Mouse (Mus musculus) macrophage (primary cell): ENCODE data around the gene Ell2. TPM values are rescaled to one million over a fixed set of nuclear protein-coding genes. Genes with fewer than 3 reads are reported as not detected.

Experiments
- H3K27ac ChIP-seq: fragments of 350-480 bp; formaldehyde crosslinking; 2 replicates; pipeline ENCODE4 v1.9.0; 2021
- H3K36me3 ChIP-seq: fragments of 350-480 bp; formaldehyde crosslinking; 2 replicates; pipeline ENCODE4 v1.9.0; 2021; ENCODE audit errors: inconsistent target
- H3K4me3 ChIP-seq: fragments of 350-480 bp; formaldehyde crosslinking; 2 replicates; pipeline ENCODE4 v1.9.0; 2021; ENCODE audit errors: inconsistent target
- H3K79me2 ChIP-seq: fragments of 350-480 bp; formaldehyde crosslinking; 2 replicates; pipeline ENCODE4 v1.9.0; 2021; ENCODE audit errors: inconsistent target
- WGBS: methylation state at CpG from one replicate; pipeline ENCODE4 v1.1.7; 2026; ENCODE audit warnings: inconsistent platforms; ENCODE audit not compliant: missing documents; 5-methylcytosine and 5-hydroxymethylcytosine counted together
- polyA plus RNA-seq: library from polyadenylated mRNA; stranded (reverse); fragments of 250-400 nt; gene quantifications from 3 replicates; pipeline ENCODE4 v1.2.4, GENCODE M21; 2018; ENCODE audit warnings: inconsistent platforms

Gene Ell2
- polyA plus RNA-seq, 1 experiment from 2014 or later, result 35.1 TPM

DNA sequence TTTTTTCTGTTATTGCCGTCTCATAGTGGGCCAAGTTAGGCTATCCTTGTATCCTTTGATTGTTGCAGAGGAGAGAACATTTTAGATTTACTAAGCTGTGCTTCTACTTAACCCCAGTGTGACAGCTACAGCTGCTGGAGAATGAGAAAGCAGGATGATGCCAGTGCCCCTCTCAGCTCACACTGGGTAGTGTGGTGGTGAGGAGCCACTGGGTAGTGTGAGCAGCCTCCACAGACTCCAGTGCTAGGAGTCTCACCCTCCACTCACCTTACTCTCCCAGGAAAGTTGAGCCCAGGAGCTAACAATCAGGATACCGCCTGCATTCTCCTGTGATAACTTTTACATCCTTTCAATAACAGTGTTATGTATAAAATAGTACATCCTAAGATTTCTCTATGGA is 60.4 kb downstream of the Ell2 start:
- H3K27ac ChIP-seq, result no peak overlapping the region
- WGBS, result 100% methylated on average over 2 of the region's 2 CpGs
- no peak overlapping the region for H3K4me3 ChIP-seq
- no peaks in the 10 kb centered on the region for H3K79me2 ChIP-seq
- H3K36me3 ChIP-seq, result peaks cover 79% of the 10 kb centered on the region

DNA sequence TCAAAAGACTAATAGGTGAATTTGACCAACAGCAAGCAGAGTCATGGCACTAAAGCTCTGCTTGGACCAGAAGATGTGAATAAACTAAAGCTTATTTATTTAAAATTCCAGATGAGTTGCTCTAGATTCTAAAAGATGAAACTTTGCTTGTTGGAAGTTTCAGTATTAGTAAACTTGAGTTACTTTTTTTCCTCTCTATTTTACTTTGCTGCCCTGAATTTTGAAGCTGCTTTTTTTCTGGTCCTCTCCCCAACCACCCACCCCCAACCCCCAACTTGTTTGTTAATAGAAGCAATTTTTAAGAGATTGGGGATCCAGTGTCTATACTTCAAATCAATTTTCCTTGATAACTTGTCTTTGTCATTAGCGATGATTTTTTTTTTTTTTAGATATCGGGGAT is 64.2 kb downstream of the Ell2 start:
- Histone ChIP-seq H3K36me3 (peaks cover 67% of the 10 kb centered on the region), H3K4me3 (no peak overlapping the region), H3K27ac (no peak overlapping the region), H3K79me2 (no peaks in the 10 kb centered on the region)
- WGBS, result 100% methylated on average over 2 of the region's 2 CpGs

DNA sequence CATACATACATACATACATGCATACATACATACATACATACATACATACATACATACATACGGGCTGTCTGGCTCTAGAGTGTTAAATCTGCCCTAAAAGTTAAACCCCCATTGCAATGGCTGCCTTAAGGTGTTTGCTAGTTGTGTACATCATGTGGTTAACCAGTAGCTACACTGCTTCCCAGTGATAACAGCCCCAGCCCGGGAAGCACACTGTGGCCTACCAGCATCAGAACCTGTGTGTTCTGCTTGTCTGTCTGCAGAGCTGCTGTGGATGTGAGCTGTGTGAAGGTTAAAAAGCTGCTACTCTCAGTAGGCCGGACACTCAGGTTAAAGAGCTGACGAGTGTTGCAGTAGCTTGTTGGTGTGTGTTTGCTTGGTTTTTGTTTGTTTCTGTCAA is 64.8 kb downstream of the Ell2 start:
- no peaks in the 10 kb centered on the region for H3K79me2 ChIP-seq
- no peak overlapping the region for H3K4me3 ChIP-seq
- no peak overlapping the region for H3K27ac ChIP-seq
- WGBS, result 86% methylated on average over 4 of the region's 4 CpGs
- peaks cover 60% of the 10 kb centered on the region for H3K36me3 ChIP-seq

DNA sequence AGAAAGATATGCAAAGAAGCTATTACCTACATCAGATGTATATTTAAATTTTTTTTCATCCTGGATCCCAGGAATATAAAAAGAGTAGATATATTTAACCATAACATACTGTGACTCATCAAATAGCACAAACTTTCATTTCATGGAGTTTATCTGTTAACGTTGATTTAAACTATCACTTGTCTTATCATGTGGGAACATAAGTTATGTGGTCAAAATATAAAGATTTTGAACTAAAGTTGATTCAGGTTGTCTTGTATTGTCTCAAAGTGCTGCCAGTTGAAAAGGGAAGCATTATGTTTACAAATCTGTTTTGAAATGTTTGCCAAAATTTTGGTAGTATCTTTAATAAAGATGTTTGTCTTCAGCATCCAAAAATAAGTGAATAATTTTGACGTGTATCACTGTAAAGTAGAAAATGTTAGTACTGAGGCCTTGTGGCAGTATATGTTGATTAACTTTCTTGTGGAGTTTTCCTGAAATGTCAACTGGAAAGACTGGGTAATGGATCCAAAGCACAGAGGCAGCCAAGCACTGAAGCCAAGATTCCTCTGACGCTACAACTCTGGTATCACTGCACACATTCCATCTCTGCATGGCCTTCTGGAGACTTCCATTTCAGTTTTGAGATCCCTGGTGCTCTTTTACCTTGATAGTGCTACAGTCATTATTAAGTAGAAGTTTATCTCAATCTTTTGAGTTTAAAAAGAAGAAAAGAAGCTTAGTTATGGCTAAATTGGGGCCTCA is 65.6 kb downstream of the Ell2 start:
- Histone ChIP-seq H3K27ac (no peak overlapping the region), H3K4me3 (no peak overlapping the region), H3K36me3 (peaks cover 54% of the 10 kb centered on the region), H3K79me2 (no peaks in the 10 kb centered on the region)
- 90% methylated on average over 3 of the region's 3 CpGs for WGBS

DNA sequence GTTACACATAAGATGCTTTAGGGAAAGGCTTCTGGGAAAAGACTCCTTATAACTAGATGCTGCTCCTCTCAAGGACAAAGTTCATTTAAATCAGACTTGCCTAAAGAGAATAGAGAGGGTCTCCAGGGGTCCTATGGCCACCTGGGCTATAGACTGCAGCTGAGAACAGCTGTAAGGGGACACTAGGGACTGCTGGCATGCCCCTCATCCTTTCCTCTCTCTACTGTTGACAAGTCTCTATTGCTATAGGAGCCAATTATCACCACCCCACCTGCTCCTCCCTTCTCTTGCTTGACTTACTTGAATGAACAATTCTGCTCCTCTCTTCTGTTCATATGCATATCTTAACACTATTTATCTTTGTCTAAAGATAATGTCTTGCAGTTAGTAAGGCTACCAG is 69.4 kb downstream of the Ell2 start:
- no peaks in the 10 kb centered on the region for H3K79me2 ChIP-seq
- H3K36me3 ChIP-seq, result peaks cover 21% of the 10 kb centered on the region; the same call in 1 of the 2 replicates
- H3K27ac ChIP-seq, result no peak overlapping the region
- no peak overlapping the region for H3K4me3 ChIP-seq

DNA sequence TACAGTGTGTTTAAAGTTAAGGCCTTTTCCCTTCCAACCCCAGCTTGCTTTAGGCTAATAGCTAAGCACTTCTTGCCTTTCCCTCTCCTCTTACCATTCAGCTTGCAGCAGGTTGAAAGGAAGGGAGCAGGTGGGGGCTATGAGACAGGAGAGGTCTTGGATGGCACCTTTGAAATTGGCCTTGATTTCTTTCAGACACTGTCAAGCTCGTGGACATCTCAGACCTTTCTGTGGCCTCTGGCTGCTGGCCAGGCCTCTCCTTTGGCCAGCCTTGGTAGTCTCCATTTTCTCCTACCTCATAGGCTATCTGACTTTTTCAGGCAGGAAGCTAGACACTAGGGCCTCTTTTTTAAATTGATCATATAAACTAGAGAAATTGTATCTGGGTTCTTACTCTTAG is 70.1 kb downstream of the Ell2 start:
- Histone ChIP-seq H3K4me3 (no peak overlapping the region), H3K79me2 (no peaks in the 10 kb centered on the region), H3K36me3 (peaks cover 16% of the 10 kb centered on the region; the same call in 1 of the 2 replicates), H3K27ac (no peak overlapping the region)
- WGBS, result 75% methylated on average over 1 of the region's 1 CpGs

DNA sequence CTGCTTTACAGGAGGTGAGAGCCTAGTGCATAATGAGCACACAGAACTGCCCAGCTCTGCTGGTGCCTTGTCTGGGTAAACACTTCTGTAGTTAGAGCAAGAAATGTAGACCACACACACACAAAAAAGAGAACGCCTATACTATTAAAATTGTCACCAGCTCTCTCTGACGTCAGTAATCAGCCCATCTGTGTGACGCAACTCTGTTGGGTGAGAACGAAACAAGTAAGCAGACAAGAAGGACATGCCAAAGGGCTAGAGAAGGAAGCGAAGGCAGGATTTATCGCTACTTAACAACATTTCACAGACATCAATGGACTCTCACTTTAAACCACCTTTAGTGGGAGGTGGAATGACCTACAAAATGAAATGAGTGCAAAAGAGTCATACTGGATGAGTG is 71.6 kb downstream of the Ell2 start:
- Histone ChIP-seq H3K36me3 (peaks cover 11% of the 10 kb centered on the region; the same call in 1 of the 2 replicates), H3K4me3 (no peak overlapping the region), H3K27ac (peak overlapping the region; percentile 45), H3K79me2 (no peaks in the 10 kb centered on the region)
- WGBS, result 57% methylated on average over 6 of the region's 6 CpGs

DNA sequence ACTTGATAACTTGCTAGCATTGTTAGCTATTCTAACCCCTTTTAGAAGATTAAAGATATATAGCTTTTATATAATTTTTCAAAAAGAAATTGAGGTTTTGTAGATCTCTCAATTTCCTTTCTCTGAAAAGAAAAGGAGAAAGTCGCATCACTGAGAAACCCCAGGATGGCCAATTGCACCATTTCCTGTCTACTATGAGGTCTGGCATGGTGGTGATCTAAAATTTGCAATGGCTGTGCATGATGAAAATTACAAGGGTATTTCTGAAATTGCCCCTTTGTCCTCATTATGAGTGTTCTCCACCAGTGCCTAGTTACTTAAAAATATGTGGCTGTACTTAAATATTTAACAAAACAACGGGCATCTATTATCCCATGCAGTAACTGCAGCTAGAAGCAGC is 72.6 kb downstream of the Ell2 start:
- Histone ChIP-seq H3K4me3 (no peak overlapping the region), H3K36me3 (peaks cover 11% of the 10 kb centered on the region; the same call in 1 of the 2 replicates), H3K27ac (no peak overlapping the region), H3K79me2 (no peaks in the 10 kb centered on the region)
- WGBS, result 62% methylated on average over 2 of the region's 2 CpGs

DNA sequence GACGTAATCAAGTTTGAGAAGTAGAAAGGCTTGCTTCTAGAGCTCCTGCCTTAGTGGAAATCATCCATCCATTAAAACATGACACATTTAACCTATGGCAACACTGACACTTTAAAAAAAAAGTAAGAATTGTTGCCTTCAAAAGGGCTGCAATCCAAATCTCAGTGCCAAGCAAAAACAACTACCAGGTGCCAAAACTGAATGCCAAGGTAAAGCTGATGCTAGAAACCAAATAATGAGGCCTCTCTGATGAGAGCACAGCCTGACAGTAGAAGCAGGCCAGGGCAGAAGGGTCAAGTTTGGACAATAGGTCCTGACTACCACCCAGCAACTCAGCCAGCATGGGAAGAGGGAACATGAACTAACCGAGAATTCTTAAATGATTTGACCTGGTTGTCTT is 73.5 kb downstream of the Ell2 start:
- Histone ChIP-seq H3K27ac (no peak overlapping the region), H3K79me2 (no peaks in the 10 kb centered on the region), H3K4me3 (no peak overlapping the region), H3K36me3 (peaks cover 5% of the 10 kb centered on the region; the same call in 1 of the 2 replicates)
- WGBS, result 91% methylated on average over 2 of the region's 2 CpGs

DNA sequence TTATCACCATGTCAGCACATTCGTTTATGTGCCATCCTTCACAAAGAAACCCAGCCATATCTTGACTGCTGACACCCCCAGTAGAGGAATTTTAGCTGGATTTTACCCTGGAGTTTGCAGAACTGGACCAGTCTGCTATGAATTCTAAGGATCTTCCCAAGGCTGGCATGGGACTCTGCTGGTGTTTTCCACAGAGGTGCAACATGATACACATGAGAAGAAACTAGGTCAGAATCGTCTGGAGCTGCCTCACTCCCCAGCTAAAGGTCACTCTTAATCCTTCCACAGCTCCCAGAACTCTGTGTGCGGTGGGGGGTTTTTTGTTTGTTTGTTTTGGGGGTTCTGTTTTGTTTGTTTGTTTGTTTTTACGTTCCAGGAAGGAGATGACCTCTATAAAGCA is 79.2 kb downstream of the Ell2 start:
- WGBS, result 97% methylated on average over 4 of the region's 4 CpGs
- Histone ChIP-seq H3K36me3 (no peaks in the 10 kb centered on the region), H3K27ac (no peak overlapping the region), H3K79me2 (no peaks in the 10 kb centered on the region), H3K4me3 (no peak overlapping the region)

DNA sequence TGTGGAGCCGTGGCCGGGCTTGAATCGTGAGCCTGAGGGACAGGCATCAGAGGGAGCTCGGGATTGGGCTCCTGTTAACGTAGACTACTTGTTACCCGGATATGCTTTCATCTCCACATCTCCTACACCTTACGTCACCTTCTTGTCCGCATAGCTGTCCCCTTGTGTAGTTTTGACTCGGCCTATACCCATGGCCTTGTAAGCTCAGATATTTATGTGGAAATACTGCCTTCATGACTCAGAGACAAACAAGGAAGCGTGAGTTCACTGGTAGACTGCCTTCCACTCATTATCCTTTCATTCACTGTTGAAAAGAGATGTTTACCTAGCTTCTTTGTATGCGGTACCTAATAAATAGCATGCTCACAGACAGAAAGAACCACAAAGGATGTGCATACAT is 79.7 kb downstream of the Ell2 start:
- Histone ChIP-seq H3K27ac (no peak overlapping the region), H3K79me2 (no peaks in the 10 kb centered on the region), H3K4me3 (no peak overlapping the region), H3K36me3 (no peaks in the 10 kb centered on the region)
- whole genome bisulfite sequencing, result 88% methylated on average over 11 of the region's 11 CpGs

DNA sequence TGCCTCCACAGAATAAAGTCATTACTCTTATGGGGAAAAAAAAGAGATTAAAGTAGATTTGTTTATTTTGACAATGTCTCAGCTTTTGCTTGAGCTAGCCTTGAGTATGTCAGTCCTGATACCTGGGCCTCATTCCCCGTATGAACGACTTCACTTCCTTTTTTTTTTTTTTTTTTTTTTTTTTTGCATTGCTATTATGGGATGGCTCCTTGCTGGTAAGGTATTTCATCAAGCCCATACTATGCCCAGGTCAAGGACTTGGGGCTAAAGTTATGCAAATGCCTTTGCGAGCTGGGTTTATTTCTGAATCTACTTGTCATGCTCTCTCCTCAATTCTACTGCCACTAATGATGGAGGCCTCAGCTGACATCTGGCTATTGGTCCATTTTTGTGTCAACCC is 80.8 kb downstream of the Ell2 start:
- no peaks in the 10 kb centered on the region for H3K36me3 ChIP-seq
- WGBS, result 64% methylated on average over 3 of the region's 3 CpGs
- H3K27ac ChIP-seq, result no peak overlapping the region
- H3K79me2 ChIP-seq, result no peaks in the 10 kb centered on the region
- no peak overlapping the region for H3K4me3 ChIP-seq

DNA sequence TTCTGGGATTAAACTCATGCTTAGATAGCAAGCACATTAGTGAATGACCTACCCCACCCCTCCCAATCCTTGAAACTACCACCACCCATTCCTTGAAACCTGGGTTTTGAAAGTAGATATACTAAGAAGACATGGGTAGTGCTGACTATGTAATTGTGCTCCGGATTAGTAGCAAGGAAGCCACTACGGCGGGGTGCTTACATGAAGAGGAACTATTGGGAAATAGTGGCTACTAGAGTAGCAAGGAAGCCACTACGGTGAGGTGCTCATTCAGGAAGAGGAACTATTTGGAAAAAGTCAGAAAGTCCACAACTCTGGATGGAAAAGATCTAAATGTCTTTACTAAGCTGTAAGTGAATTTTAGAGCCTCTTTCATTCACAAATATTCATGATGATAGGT is 81.6 kb downstream of the Ell2 start:
- Histone ChIP-seq H3K27ac (peak overlapping the region; percentile 82), H3K79me2 (no peaks in the 10 kb centered on the region), H3K4me3 (no peak overlapping the region), H3K36me3 (no peaks in the 10 kb centered on the region)
- 0% methylated on average over 4 of the region's 4 CpGs for WGBS

DNA sequence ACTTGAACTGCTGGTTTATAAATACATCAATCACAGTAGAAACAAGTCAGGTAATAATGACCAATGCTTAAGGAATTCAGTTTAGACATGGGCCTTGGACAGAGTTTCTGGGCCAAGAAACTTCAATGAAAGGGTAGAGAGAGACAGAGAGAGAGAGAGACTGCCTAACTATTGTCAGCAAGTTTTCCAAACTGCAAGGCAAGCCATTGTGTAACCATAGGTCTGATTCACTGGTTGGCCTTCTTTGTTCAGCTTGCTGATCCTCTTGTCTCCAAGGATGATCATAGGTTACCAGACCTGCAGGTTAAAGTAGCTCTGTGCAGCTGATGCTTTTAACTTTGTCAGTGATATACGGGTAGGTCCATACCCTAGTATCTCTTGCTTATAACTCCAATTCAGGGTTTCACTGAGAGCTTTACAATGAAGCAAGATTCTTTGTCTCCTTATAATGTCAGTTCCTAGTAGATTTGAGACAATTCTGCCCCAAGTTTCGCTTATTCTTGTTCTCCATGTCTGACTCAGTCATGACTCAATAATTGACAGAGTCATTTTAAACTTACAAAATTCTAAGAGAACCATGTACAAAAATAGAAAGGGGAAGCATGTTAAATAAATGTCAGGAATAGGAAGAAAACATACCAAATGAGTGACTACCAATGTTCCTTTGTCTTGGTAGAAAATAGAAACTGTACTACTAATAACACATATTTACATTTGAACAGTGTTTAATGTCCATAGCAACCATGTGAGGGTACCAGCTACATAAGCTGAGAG is 82.7 kb downstream of the Ell2 start:
- H3K79me2 ChIP-seq, result no peaks in the 10 kb centered on the region
- no peaks in the 10 kb centered on the region for H3K36me3 ChIP-seq
- peak overlapping the region; percentile 82 for H3K27ac ChIP-seq
- WGBS, result 20% methylated on average over 2 of the region's 2 CpGs
- H3K4me3 ChIP-seq, result no peak overlapping the region

DNA sequence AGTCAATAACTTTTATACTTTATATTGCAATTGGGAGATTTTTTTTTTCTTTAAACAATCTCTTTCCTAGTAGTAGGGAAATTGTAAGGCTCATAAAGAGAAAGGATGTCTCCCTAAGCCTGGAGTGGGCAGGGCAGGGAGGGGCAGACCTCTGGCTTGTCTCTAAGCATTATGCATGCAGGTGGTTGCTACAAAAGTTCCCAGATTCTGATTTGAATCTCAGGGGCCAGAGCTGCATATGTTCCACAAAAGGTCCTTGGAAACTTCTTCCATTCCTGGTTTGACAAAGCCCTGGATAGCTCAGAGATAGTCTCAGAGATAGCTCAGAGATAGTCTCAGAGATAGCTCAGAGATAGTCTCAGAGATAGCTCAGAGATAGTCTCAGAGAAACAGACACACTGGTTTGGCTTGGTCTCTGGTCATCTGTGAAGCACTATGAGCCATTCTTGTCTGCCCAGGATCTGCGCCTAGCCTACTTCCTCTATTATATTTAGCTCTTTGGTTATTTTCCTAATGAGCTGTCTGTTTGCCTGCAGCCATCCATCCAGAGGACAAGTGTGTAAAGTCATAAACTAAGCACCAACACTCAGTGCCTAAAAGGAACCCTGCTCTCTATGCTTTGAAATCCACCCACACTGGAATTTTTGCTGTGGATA is 84.1 kb downstream of the Ell2 start:
- Histone ChIP-seq H3K4me3 (no peak overlapping the region), H3K27ac (peak overlapping the region; percentile 82), H3K79me2 (no peaks in the 10 kb centered on the region), H3K36me3 (no peaks in the 10 kb centered on the region)
- 11% methylated on average over 1 of the region's 1 CpGs for WGBS
